ENCODE assay signal across 13 mouse cellular contexts in the genomic region with DNA sequence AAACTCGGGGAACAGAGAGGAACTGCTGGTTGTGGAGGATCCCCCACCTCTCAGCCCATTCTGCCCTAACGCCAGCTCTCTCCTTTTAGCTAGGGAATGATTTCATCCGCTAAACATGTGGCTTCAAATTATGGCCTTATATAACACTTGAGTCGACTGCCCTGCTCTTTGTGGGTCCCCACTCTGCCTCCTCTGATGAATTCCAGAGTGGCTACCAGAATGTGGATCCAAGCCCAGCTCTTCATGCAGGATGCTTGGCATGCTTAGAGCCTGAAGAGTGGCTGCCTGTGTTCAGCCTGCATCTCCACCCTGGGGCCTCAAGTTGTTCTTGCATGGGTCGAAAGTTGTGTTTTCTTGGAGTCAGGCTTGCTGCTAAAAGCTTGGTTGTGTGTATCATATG. TPM values are rescaled to one million over a fixed set of nuclear protein-coding genes. Genes with fewer than 3 reads are reported as not detected.
DNase-seq lines count a peak whose midpoint lies in the region; ATAC-seq and TF ChIP-seq lines count a peak whose summit lies in the region.
"Had no signal": no experiment of that assay in that cellular context is flagged by ENCODE, and none has a peak within 500 bp of the region (broad histone marks: within the 10 kb centered on the region; RNA-seq: fewer than 3 reads in every experiment).

No protein-coding gene starts in this region.

- no peaks in the 10 kb centered on the region for H3K9me3 ChIP-seq in heart, embryonic 11.5 days (replicated peaks; ENCODE audit: control insufficient read depth, low read length)
- no peaks in the 10 kb centered on the region for H3K9me3 ChIP-seq in limb, embryonic 13.5 days
- no peaks in the 10 kb centered on the region for H3K9me3 ChIP-seq in hindbrain, embryonic 14.5 days (ENCODE audit: control insufficient read depth, low read length)
- H3K9me3 ChIP-seq: hindbrain, embryonic 15.5 days had no signal

- peak overlapping the region; percentile 29; the same call in 1 of the 2 replicates for H3K9ac ChIP-seq in heart, adult 2 months (ENCODE audit: low read depth, low read length)
- H3K9ac ChIP-seq in heart, embryonic 11.5 days (ENCODE audit: low read depth, low read length) = peak overlapping the region; percentile 54; the same call in 1 of the 2 replicates
- H3K9ac ChIP-seq in limb, embryonic 13.5 days = no peak overlapping the region
- H3K9ac ChIP-seq in hindbrain, embryonic 14.5 days = no peak overlapping the region
- H3K9ac ChIP-seq: hindbrain, embryonic 15.5 days; liver, embryonic 14.5 days had no signal

- peak overlapping the region; percentile 71 for H3K27ac ChIP-seq in heart, adult 2 months
- H3K27ac ChIP-seq in heart, embryonic 11.5 days (ENCODE audit: low read depth, low read length) = peak overlapping the region; percentile 71
- H3K27ac ChIP-seq in limb, embryonic 13.5 days = no peak overlapping the region
- peak overlapping the region; percentile 37 for H3K27ac ChIP-seq in small intestine, adult 2 months (ENCODE audit: insufficient read depth, low read depth, low read length)
- no peak overlapping the region for H3K27ac ChIP-seq in hindbrain, embryonic 14.5 days
- H3K27ac ChIP-seq: hindbrain, embryonic 15.5 days; liver, embryonic 14.5 days had no signal

- TF ChIP-seq CTCF in heart, adult 2 months (IDR thresholded peaks at IDR 0.05) = no peak
- TF ChIP-seq CTCF in small intestine, adult 2 months (IDR thresholded peaks at IDR 0.05; ENCODE audit: extremely low read depth, insufficient read length, insufficient replicate concordance, low read depth, low read length) = no peak

- DNase-seq in heart, adult 2 months = peak in 1 of 2 experiments; percentile 52
- DNase-seq in heart, postnatal 36 days = no peak
- DNase-seq in cerebellum, postnatal 14 days = no peak
- DNase-seq in hindbrain, embryonic 14.5 days (ENCODE audit: low spot score) = no peak
- DNase-seq in yolk sac, embryonic 10.5 days (ENCODE audit: low spot score) = no peak
- DNase-seq: adrenal gland, postnatal 36 days; cerebellum, adult 8-10 months; kidney, postnatal 10 days had no signal

- H3K4me2 ChIP-seq in heart, embryonic 11.5 days = no peak overlapping the region
- no peak overlapping the region for H3K4me2 ChIP-seq in limb, embryonic 13.5 days (replicated peaks)
- H3K4me2 ChIP-seq in hindbrain, embryonic 14.5 days (replicated peaks) = no peak overlapping the region
- H3K4me2 ChIP-seq: hindbrain, embryonic 15.5 days had no signal

- peaks cover 7% of the 10 kb centered on the region for H3K79me2 ChIP-seq in heart, adult 2 months (replicated peaks; ENCODE audit: control insufficient read depth, insufficient read depth, low read length)

- no peak overlapping the region for H3K4me3 ChIP-seq in heart, adult 2 months
- H3K4me3 ChIP-seq in heart, embryonic 11.5 days (ENCODE audit: low read depth, low read length) = no peak overlapping the region
- no peak overlapping the region for H3K4me3 ChIP-seq in limb, embryonic 13.5 days
- H3K4me3 ChIP-seq in small intestine, adult 2 months (ENCODE audit: low read depth, low read length) = no peak overlapping the region
- H3K4me3 ChIP-seq in hindbrain, embryonic 14.5 days (replicated peaks; ENCODE audit: low read length) = no peak overlapping the region
- H3K4me3 ChIP-seq: hindbrain, embryonic 15.5 days had no signal

- no peak for ATAC-seq in heart, embryonic 11.5 days (replicated peaks; ENCODE audit: insufficient number of reproducible peaks, low FRiP score, low TSS enrichment)
- ATAC-seq in limb, embryonic 13.5 days (ENCODE audit: low FRiP score, low read depth) = peak; percentile 45; the same call in 1 of the 2 replicates
- ATAC-seq in hindbrain, embryonic 14.5 days (ENCODE audit: low FRiP score) = no peak

- H3K27me3 ChIP-seq in heart, adult 2 months (ENCODE audit: control insufficient read depth, insufficient read depth, low read length) = no peaks in the 10 kb centered on the region
- H3K27me3 ChIP-seq in heart, embryonic 11.5 days (ENCODE audit: control insufficient read depth, insufficient read depth, low read length) = no peaks in the 10 kb centered on the region
- no peaks in the 10 kb centered on the region for H3K27me3 ChIP-seq in limb, embryonic 13.5 days
- no peaks in the 10 kb centered on the region for H3K27me3 ChIP-seq in small intestine, adult 2 months (ENCODE audit: control insufficient read depth, insufficient read depth, low read length)
- no peaks in the 10 kb centered on the region for H3K27me3 ChIP-seq in hindbrain, embryonic 14.5 days (ENCODE audit: control insufficient read depth, insufficient read depth, low read length)
- H3K27me3 ChIP-seq: hindbrain, embryonic 15.5 days had no signal

- 39% methylated on average over 5 of the region's 5 CpGs for WGBS in heart, adult 2 months
- 65% methylated on average over 5 of the region's 5 CpGs for WGBS in heart, embryonic 11.5 days (ENCODE audit: insufficient replicate concordance)
- WGBS in limb, embryonic 13.5 days = 50% methylated on average over 5 of the region's 5 CpGs
- 57% methylated on average over 5 of the region's 5 CpGs for WGBS in small intestine, adult 2 months
- WGBS in hindbrain, embryonic 14.5 days = 89% methylated on average over 5 of the region's 5 CpGs

- intact Hi-C loops in heart, adult 2 months (cut with DNase I) = no loop called here
- intact Hi-C loops in heart, postnatal 36 days (cut with DNase I) = loop anchor here (5.0 kb wide), 1 partner anchor 455 kb away; no protein-coding TSS in a partner anchor

- peaks cover 5% of the 10 kb centered on the region; the same call in 1 of the 2 replicates for H3K36me3 ChIP-seq in heart, adult 2 months (ENCODE audit: control insufficient read depth, insufficient read depth, low read length)
- H3K36me3 ChIP-seq in heart, embryonic 11.5 days (ENCODE audit: control insufficient read depth, insufficient read depth, low read length) = no peaks in the 10 kb centered on the region
- peaks cover 5% of the 10 kb centered on the region; the same call in 1 of the 2 replicates for H3K36me3 ChIP-seq in limb, embryonic 13.5 days
- H3K36me3 ChIP-seq in small intestine, adult 2 months (ENCODE audit: control insufficient read depth, insufficient read depth, low read length) = no peaks in the 10 kb centered on the region
- H3K36me3 ChIP-seq in hindbrain, embryonic 14.5 days (replicated peaks; ENCODE audit: control insufficient read depth, insufficient read depth) = no peaks in the 10 kb centered on the region
- H3K36me3 ChIP-seq: hindbrain, embryonic 15.5 days had no signal

- TF ChIP-seq POLR2A in heart, adult 2 months (IDR thresholded peaks at IDR 0.05; ENCODE audit: insufficient read depth, low read depth, low read length) = 0 out of 2 replicates have a peak, but pooled peaks have one; percentile 26
- no peak for TF ChIP-seq POLR2A in small intestine, adult 2 months (IDR thresholded peaks at IDR 0.05; ENCODE audit: low read depth, low read length)

- peaks cover 46% of the 10 kb centered on the region for H3K4me1 ChIP-seq in heart, adult 2 months (ENCODE audit: control insufficient read depth, insufficient read depth, low read length)
- H3K4me1 ChIP-seq in heart, embryonic 11.5 days (ENCODE audit: control insufficient read depth, insufficient read depth, low read length) = peaks cover 20% of the 10 kb centered on the region
- H3K4me1 ChIP-seq in limb, embryonic 13.5 days = peaks cover 23% of the 10 kb centered on the region
- H3K4me1 ChIP-seq in small intestine, adult 2 months (ENCODE audit: control insufficient read depth, insufficient read depth, insufficient read length, low read length) = peaks cover 18% of the 10 kb centered on the region
- H3K4me1 ChIP-seq in hindbrain, embryonic 14.5 days (replicated peaks; ENCODE audit: control insufficient read depth, insufficient read depth, low read length) = no peaks in the 10 kb centered on the region
- H3K4me1 ChIP-seq: hindbrain, embryonic 15.5 days had no signal

- TF ChIP-seq EP300 in heart, adult 2 months (IDR thresholded peaks at IDR 0.05; ENCODE audit: insufficient read depth, low read depth, low read length) = no peak

RNA-seq across cellular contexts. Expression of a gene that starts 9.9 kb away (rescaled TPM):
- total RNA-seq in heart, adult 2 months (2021) = 10 to 100 TPM; 24.2 to 29.0 TPM
- 11.9 and 12.1 TPM in 2 replicates for polyA plus RNA-seq in heart, adult 2 months (2012; rRNA removed)
- total RNA-seq in heart, postnatal 36 days (2021) = 10 to 100 TPM; 27.4 to 29.9 TPM
- 113 and 116 TPM in 2 replicates for polyA plus RNA-seq in heart, embryonic 11.5 days (2014; fragmentation: Nextera tagmentation; extraction: Ambion mirVana)
- polyA plus RNA-seq in limb, embryonic 13.5 days (2015; fragmentation: Nextera tagmentation; extraction: Ambion mirVana) = 58.2 and 58.3 TPM in 2 replicates
- 2.8 and 4.8 TPM in 2 replicates for polyA plus RNA-seq in small intestine, adult 2 months (2012; rRNA removed)
- 55.6 and 58.8 TPM in 2 replicates for polyA plus RNA-seq in hindbrain, embryonic 14.5 days (2014; fragmentation: Nextera tagmentation; extraction: Ambion mirVana)

RNA-seq across cellular contexts. Expression of a gene that starts 10.1 kb away (rescaled TPM):
- 10 to 100 TPM; 20.1 to 22.8 TPM for total RNA-seq in heart, adult 2 months (2021)
- 15.0 and 15.9 TPM in 2 replicates for polyA plus RNA-seq in heart, adult 2 months (2012; rRNA removed)
- 10 to 100 TPM; 24.1 to 28.2 TPM for total RNA-seq in heart, postnatal 36 days (2021)
- 15.1 and 23.3 TPM in 2 replicates for polyA plus RNA-seq in heart, embryonic 11.5 days (2014; fragmentation: Nextera tagmentation; extraction: Ambion mirVana)
- polyA plus RNA-seq in limb, embryonic 13.5 days (2015; fragmentation: Nextera tagmentation; extraction: Ambion mirVana) = 24.9 and 27.2 TPM in 2 replicates
- 19.9 and 28.1 TPM in 2 replicates for polyA plus RNA-seq in small intestine, adult 2 months (2012; rRNA removed)
- polyA plus RNA-seq in hindbrain, embryonic 14.5 days (2014; fragmentation: Nextera tagmentation; extraction: Ambion mirVana) = 15.7 and 16.9 TPM in 2 replicates

Comparison
In these comparisons a context has a peak if more than half of its experiments do, and no peak if none do; other contexts are left out.
1. H3K27ac ChIP-seq: peak in heart, adult 2 months (single experiment), heart, embryonic 11.5 days (single experiment) and small intestine, adult 2 months (single experiment); none in limb, embryonic 13.5 days (single experiment) and hindbrain, embryonic 14.5 days (single experiment).
2. H3K9ac ChIP-seq: peak in heart, adult 2 months (single experiment) and heart, embryonic 11.5 days (single experiment); none in limb, embryonic 13.5 days (single experiment) and hindbrain, embryonic 14.5 days (single experiment).